Mouse (Mus musculus): Measurements from ENCODE around the gene Tbc1d15. TPM values are rescaled to one million over a fixed set of nuclear protein-coding genes. Genes with fewer than 3 reads are reported as not detected.

The Tbc1d15 gene
- polyA plus RNA-seq (2012; rRNA removed; ENCODE audit: low replicate concordance) = 3.4 and 14.4 TPM in 2 replicates

GRCm38 (mm10) chr10:115251088-115251934 is at the start of gene Tbc1d15:
TSS of gene Tbc1d15 (minus strand) at chr10:115251467.

GRCm38 (mm10) chr10:115184697-115185096 is 66.6 kb downstream of the Tbc1d15 start, which contains the start of gene Tph2:
TSS of gene Tph2 (minus strand) at chr10:115185022.

Other genes with a start within 250 kb of the Tbc1d15 start
- gene Tph2, start 66.4 kb downstream of the Tbc1d15 start, polyA plus RNA-seq (2012; rRNA removed; ENCODE audit: low replicate concordance) = not detected in 2 replicates
- gene Rab21, start 64.1 kb upstream of the Tbc1d15 start, polyA plus RNA-seq (2012; rRNA removed; ENCODE audit: low replicate concordance) = 18.7 and 36.8 TPM in 2 replicates
- gene Tmem19, start 111.0 kb upstream of the Tbc1d15 start, polyA plus RNA-seq (2012; rRNA removed; ENCODE audit: low replicate concordance) = 11.6 and 17.4 TPM in 2 replicates
- 6.0 and 7.3 TPM in 2 replicates for gene Thap2, start 133.0 kb upstream of the Tbc1d15 start, polyA plus RNA-seq (2012; rRNA removed; ENCODE audit: low replicate concordance)
- 12.9 and 32.0 TPM in 2 replicates for gene Zfc3h1, start 133.5 kb upstream of the Tbc1d15 start, polyA plus RNA-seq (2012; rRNA removed; ENCODE audit: low replicate concordance)

All from mammary gland, adult 2 months (tissue).